Mouse (Mus musculus) stomach, postnatal 0 days (tissue): ENCODE measurements around the gene Mapk1ip1l.

ENCODE experiments used
- CTCF ChIP-seq: IDR thresholded peaks from 2 replicates; pipeline ENCODE4 v1.5.1; 2016; ENCODE audit warnings: antibody characterized with exemption, low read depth, mild to moderate bottlenecking, moderate library complexity
- EP300 ChIP-seq: optimal IDR thresholded peaks from 2 replicates; pipeline ENCODE3; 2016; ENCODE audit warnings: antibody characterized with exemption

GRCm38 (mm10) chr14:47275417-47275816, 22.6 kb upstream of the Mapk1ip1l start:
- TF ChIP-seq CTCF, result no peak
- no peak for TF ChIP-seq EP300
